Mouse (Mus musculus): ENCODE results near the gene Slc25a20. TPM values are rescaled to one million over a fixed set of nuclear protein-coding genes. Genes with fewer than 3 reads are reported as not detected.
"Not testable (repeated sequence)": the region's sequence is repeated elsewhere in the genome, so short reads cannot be mapped to it uniquely, and the experiment has no call there.

Gene Slc25a20
- polyA plus RNA-seq, 1 experiment from 2014 or later, result 30.9 TPM

- no peak overlapping the region for H3K4me3 ChIP-seq (ENCODE audit: low read depth, low read length)
- peak; percentile 58; the same call in 1 of the 2 replicates for ATAC-seq (ENCODE audit: low read depth)
- H3K27me3 ChIP-seq (ENCODE audit: control insufficient read depth, insufficient read depth, low read depth, low read length), result no peaks in the 10 kb centered on the region
- peaks cover 10% of the 10 kb centered on the region for H3K4me1 ChIP-seq (ENCODE audit: control insufficient read depth, low read depth, low read length)
- 27% methylated on average over 2 of the region's 2 CpGs for WGBS (ENCODE audit: insufficient replicate concordance)
- H3K9ac ChIP-seq (ENCODE audit: low read depth, low read length), result no peak overlapping the region
- no peak overlapping the region for H3K27ac ChIP-seq (ENCODE audit: low read length)
- H3K4me2 ChIP-seq (ENCODE audit: low read depth, low read length), result no peak overlapping the region
- no peaks in the 10 kb centered on the region for H3K9me3 ChIP-seq (replicated peaks; ENCODE audit: control insufficient read depth, low read length)
- peaks cover 3% of the 10 kb centered on the region for H3K36me3 ChIP-seq (ENCODE audit: control insufficient read depth, insufficient read depth)
Measured at GRCm38 (mm10) chr9:108635415-108635814, 26.5 kb upstream of the Slc25a20 start.

- H3K9me3 ChIP-seq (replicated peaks; ENCODE audit: control insufficient read depth, low read length), result no peaks in the 10 kb centered on the region
- no peak for ATAC-seq (ENCODE audit: low read depth)
- H3K9ac ChIP-seq (ENCODE audit: low read depth, low read length), result no peak overlapping the region
- peaks cover 7% of the 10 kb centered on the region for H3K4me1 ChIP-seq (ENCODE audit: control insufficient read depth, low read depth, low read length)
- H3K36me3 ChIP-seq (ENCODE audit: control insufficient read depth, insufficient read depth), result peaks cover 9% of the 10 kb centered on the region
- no peak overlapping the region for H3K4me3 ChIP-seq (ENCODE audit: low read depth, low read length)
- H3K27me3 ChIP-seq (ENCODE audit: control insufficient read depth, insufficient read depth, low read depth, low read length), result no peaks in the 10 kb centered on the region
- H3K27ac ChIP-seq (ENCODE audit: low read length), result no peak overlapping the region
- H3K4me2 ChIP-seq (ENCODE audit: low read depth, low read length), result no peak overlapping the region
- WGBS (ENCODE audit: insufficient replicate concordance), result 51% methylated on average over 2 of the region's 2 CpGs
Measured at GRCm38 (mm10) chr9:108639825-108640224, 22.1 kb upstream of the Slc25a20 start.

GRCm38 (mm10) chr9:108648166-108648565, 13.7 kb upstream of the Slc25a20 start:
- Histone ChIP-seq H3K9ac (ENCODE audit: low read depth, low read length) (peak overlapping the region; percentile 97), H3K4me3 (ENCODE audit: low read depth, low read length) (peak overlapping the region; percentile 98), H3K4me2 (ENCODE audit: low read depth, low read length) (peak overlapping the region; percentile 90), H3K9me3 (replicated peaks; ENCODE audit: control insufficient read depth, low read length) (no peaks in the 10 kb centered on the region), H3K36me3 (ENCODE audit: control insufficient read depth, insufficient read depth) (no peaks in the 10 kb centered on the region; the same call in 1 of the 2 replicates), H3K27me3 (ENCODE audit: control insufficient read depth, insufficient read depth, low read depth, low read length) (no peaks in the 10 kb centered on the region), H3K27ac (ENCODE audit: low read length) (peak overlapping the region; percentile 96), H3K4me1 (ENCODE audit: control insufficient read depth, low read depth, low read length) (peaks cover 20% of the 10 kb centered on the region)
- ATAC-seq (ENCODE audit: low read depth), result no peak
- WGBS (ENCODE audit: insufficient replicate concordance), result 20% methylated on average over 10 of the region's 10 CpGs

GRCm38 (mm10) chr9:108648611-108649560, 13.0 kb upstream of the Slc25a20 start, which contains the start of gene Arih2:
TSS of gene Arih2 (minus strand) at chr9:108649386.
- peak within 1 kb of the TSS; percentile 90 for H3K4me2 ChIP-seq (ENCODE audit: low read depth, low read length)
- H3K9ac ChIP-seq (ENCODE audit: low read depth, low read length), result peak within 1 kb of the TSS; percentile 97
- peak within 1 kb of the TSS; percentile 96 for H3K27ac ChIP-seq (ENCODE audit: low read length)
- peak; percentile 96 for ATAC-seq (ENCODE audit: low read depth)
- H3K4me3 ChIP-seq (ENCODE audit: low read depth, low read length), result peak within 1 kb of the TSS; percentile 98
- H3K27me3 ChIP-seq (ENCODE audit: control insufficient read depth, insufficient read depth, low read depth, low read length), result no peaks in the 10 kb centered on the region
- WGBS (ENCODE audit: insufficient replicate concordance), result under 1% methylated on average over 100 of the region's 112 CpGs
- H3K36me3 ChIP-seq (ENCODE audit: control insufficient read depth, insufficient read depth), result no peaks in the 10 kb centered on the region
- peaks cover 20% of the 10 kb centered on the region for H3K4me1 ChIP-seq (ENCODE audit: control insufficient read depth, low read depth, low read length)
- no peaks in the 10 kb centered on the region for H3K9me3 ChIP-seq (replicated peaks; ENCODE audit: control insufficient read depth, low read length)

- 12% methylated on average over 29 of the region's 29 CpGs for WGBS (ENCODE audit: insufficient replicate concordance)
- Histone ChIP-seq H3K4me1 (ENCODE audit: control insufficient read depth, low read depth, low read length) (peaks cover 20% of the 10 kb centered on the region), H3K27me3 (ENCODE audit: control insufficient read depth, insufficient read depth, low read depth, low read length) (no peaks in the 10 kb centered on the region)
Measured at GRCm38 (mm10) chr9:108649561-108650440, 12.1 kb upstream of the Slc25a20 start.

DNA sequence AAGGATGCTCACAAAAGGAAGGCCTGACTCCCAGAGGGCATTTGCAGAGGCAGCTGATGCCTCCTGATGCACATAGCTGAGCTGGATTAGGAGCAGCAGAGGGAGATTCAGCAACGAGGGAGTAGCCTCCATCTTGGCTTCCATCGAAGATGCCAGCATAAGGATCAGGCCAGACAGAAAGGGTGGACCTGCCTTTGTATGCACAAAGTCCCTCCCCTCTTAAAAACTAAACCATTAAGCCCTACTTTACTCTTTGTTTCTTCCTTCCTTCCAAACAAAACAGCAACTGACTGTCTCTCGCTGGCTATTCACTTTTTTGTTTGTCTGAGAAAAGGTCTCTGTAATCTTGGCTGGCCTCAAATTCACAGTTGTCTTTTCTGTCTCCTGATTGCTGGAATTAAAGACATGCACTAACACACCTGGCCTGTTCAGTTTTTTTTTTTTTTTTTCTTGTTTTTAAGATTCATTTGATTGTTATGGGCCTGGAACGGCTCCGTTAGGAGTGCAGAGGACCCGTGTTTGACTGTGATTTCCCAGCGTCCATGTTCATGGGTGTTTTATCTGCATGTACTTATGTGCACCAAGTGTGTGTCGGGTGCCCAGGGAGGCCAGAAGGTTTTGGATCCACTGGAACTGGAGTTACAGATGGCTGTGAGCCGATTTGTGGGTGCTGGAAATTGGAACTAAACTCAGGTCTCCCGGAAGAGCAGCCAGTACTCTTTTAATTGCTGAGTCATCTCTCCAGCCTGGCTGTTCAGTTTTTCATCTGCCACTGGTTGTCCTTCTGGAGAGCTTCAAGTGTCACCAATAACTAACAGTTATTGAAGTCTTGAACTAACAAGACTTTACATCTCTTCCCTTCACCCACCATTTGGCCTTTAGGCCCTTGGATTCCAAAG, 7.1 kb upstream of the Slc25a20 start:
- WGBS (ENCODE audit: insufficient replicate concordance), result 63% methylated on average over 10 of the region's 10 CpGs
- Histone ChIP-seq H3K36me3 (ENCODE audit: control insufficient read depth, insufficient read depth) (no peaks in the 10 kb centered on the region), H3K9ac (ENCODE audit: low read depth, low read length) (no peak overlapping the region), H3K4me2 (ENCODE audit: low read depth, low read length) (no peak overlapping the region), H3K9me3 (replicated peaks; ENCODE audit: control insufficient read depth, low read length) (no peaks in the 10 kb centered on the region), H3K27ac (ENCODE audit: low read length) (no peak overlapping the region), H3K27me3 (ENCODE audit: control insufficient read depth, insufficient read depth, low read depth, low read length) (no peaks in the 10 kb centered on the region), H3K4me1 (ENCODE audit: control insufficient read depth, low read depth, low read length) (peaks cover 13% of the 10 kb centered on the region), H3K4me3 (ENCODE audit: low read depth, low read length) (no peak overlapping the region)
- ATAC-seq (ENCODE audit: low read depth), result no peak

More at GRCm38 (mm10) chr9:108649561-108650440, 12.1 kb upstream of the Slc25a20 start:
- peak overlapping the region; percentile 98 for H3K4me3 ChIP-seq (ENCODE audit: low read depth, low read length)
- peak overlapping the region; percentile 90 for H3K4me2 ChIP-seq (ENCODE audit: low read depth, low read length)
- no peak for ATAC-seq (ENCODE audit: low read depth)
- H3K36me3 ChIP-seq (ENCODE audit: control insufficient read depth, insufficient read depth), result no peaks in the 10 kb centered on the region
- H3K27ac ChIP-seq (ENCODE audit: low read length), result peak overlapping the region; percentile 96
- H3K9me3 ChIP-seq (replicated peaks; ENCODE audit: control insufficient read depth, low read length), result no peaks in the 10 kb centered on the region
- peak overlapping the region; percentile 97 for H3K9ac ChIP-seq (ENCODE audit: low read depth, low read length)

DNA sequence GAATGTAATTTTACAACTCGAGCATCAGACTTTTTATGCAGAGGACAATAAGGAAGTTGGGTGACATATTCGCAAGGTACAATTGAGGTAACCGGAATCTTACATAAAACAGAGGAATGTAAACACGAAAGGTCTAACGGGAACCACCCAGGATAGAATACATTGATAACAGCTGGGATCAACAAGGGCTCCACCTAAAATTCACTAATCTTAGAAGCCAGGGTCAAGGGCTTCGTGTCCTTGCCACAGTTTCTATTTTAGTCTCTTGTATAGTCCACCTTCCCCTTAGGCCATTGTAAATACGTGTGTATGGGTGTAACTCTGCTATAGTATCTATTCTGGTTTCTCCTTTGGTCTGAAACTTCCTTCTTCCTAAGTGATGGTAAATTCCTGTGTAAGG, 6.0 kb upstream of the Slc25a20 start:
- not testable (repeated sequence) for H3K27me3 ChIP-seq (ENCODE audit: control insufficient read depth, insufficient read depth, low read depth, low read length); H3K9me3 ChIP-seq (replicated peaks; ENCODE audit: control insufficient read depth, low read length); H3K4me1 ChIP-seq (ENCODE audit: control insufficient read depth, low read depth, low read length); H3K9ac ChIP-seq (ENCODE audit: low read depth, low read length); H3K36me3 ChIP-seq (ENCODE audit: control insufficient read depth, insufficient read depth); H3K4me3 ChIP-seq (ENCODE audit: low read depth, low read length); H3K27ac ChIP-seq (ENCODE audit: low read length); H3K4me2 ChIP-seq (ENCODE audit: low read depth, low read length); ATAC-seq (ENCODE audit: low read depth)
- WGBS (ENCODE audit: insufficient replicate concordance), result 45% methylated on average over 7 of the region's 7 CpGs

DNA sequence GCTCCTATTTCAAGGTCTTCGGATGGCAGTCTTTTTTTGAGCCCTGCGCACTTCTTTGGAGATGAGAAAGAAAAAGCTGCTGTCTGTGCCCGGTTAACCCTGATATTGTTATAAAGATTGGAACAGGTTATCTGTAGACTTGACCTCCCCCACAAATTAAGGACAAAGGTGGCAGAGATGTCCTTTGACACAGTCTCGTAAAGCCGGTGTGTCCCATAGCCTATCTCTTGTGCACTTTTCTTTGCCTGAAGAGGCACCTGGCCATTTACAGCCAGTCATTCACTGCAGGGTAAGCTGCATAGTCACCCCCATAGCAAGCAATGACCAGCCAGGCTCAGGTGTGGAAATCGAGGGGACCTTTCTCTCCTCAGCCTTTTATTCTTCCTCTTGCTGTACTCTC, 772 bp downstream of the Slc25a20 start:
- H3K4me2 ChIP-seq (ENCODE audit: low read depth, low read length), result peak overlapping the region; percentile 92
- H3K4me1 ChIP-seq (ENCODE audit: control insufficient read depth, low read depth, low read length), result peaks cover 11% of the 10 kb centered on the region
- H3K27me3 ChIP-seq (ENCODE audit: control insufficient read depth, insufficient read depth, low read depth, low read length), result no peaks in the 10 kb centered on the region
- ATAC-seq (ENCODE audit: low read depth), result no peak
- H3K27ac ChIP-seq (ENCODE audit: low read length), result no peak overlapping the region
- no peaks in the 10 kb centered on the region for H3K9me3 ChIP-seq (replicated peaks; ENCODE audit: control insufficient read depth, low read length)
- H3K9ac ChIP-seq (ENCODE audit: low read depth, low read length), result peak overlapping the region; percentile 76
- H3K4me3 ChIP-seq (ENCODE audit: low read depth, low read length), result peak overlapping the region; percentile 79
- 42% methylated on average over 6 of the region's 6 CpGs for WGBS (ENCODE audit: insufficient replicate concordance)
- no peaks in the 10 kb centered on the region for H3K36me3 ChIP-seq (ENCODE audit: control insufficient read depth, insufficient read depth)
